Mouse (Mus musculus): ENCODE data around the gene Lgr5. TPM values are rescaled to one million over a fixed set of nuclear protein-coding genes. Genes with fewer than 3 reads are reported as not detected.

Gene Lgr5
- polyA plus RNA-seq, 1 experiment from 2014 or later, result 3.0 TPM

- Histone ChIP-seq H3K4me2 (peak overlapping the region; percentile 46), H3K27ac (replicated peaks) (no peak overlapping the region), H3K4me3 (replicated peaks) (peak overlapping the region; percentile 14), H3K9me3 (replicated peaks) (no peaks in the 10 kb centered on the region), H3K4me1 (peaks cover 13% of the 10 kb centered on the region), H3K9ac (replicated peaks) (no peak overlapping the region; the same call in 1 of the 2 replicates), H3K27me3 (replicated peaks) (no peaks in the 10 kb centered on the region), H3K36me3 (no peaks in the 10 kb centered on the region)
- 54% methylated on average over 12 of the region's 12 CpGs for WGBS
- ATAC-seq (ENCODE audit: low FRiP score), result no peak
Observed at GRCm38 (mm10) chr10:115492956-115493777, 94.4 kb downstream of the Lgr5 start.

- ATAC-seq (ENCODE audit: low FRiP score), result no peak
- 92% methylated on average over 7 of the region's 7 CpGs for WGBS
- Histone ChIP-seq H3K9me3 (replicated peaks) (no peaks in the 10 kb centered on the region), H3K36me3 (no peaks in the 10 kb centered on the region), H3K9ac (replicated peaks) (no peak overlapping the region), H3K4me2 (no peak overlapping the region), H3K27me3 (replicated peaks) (no peaks in the 10 kb centered on the region), H3K4me1 (peaks cover 13% of the 10 kb centered on the region), H3K27ac (replicated peaks) (no peak overlapping the region), H3K4me3 (replicated peaks) (no peak overlapping the region)
Observed at GRCm38 (mm10) chr10:115491803-115492510, 95.6 kb downstream of the Lgr5 start.

GRCm38 (mm10) chr10:115485602-115486001, 102.0 kb downstream of the Lgr5 start:
- H3K9ac ChIP-seq (replicated peaks), result no peak overlapping the region
- H3K4me3 ChIP-seq (replicated peaks), result no peak overlapping the region
- no peaks in the 10 kb centered on the region for H3K36me3 ChIP-seq
- no peak overlapping the region for H3K27ac ChIP-seq (replicated peaks)
- no peaks in the 10 kb centered on the region for H3K4me1 ChIP-seq
- H3K4me2 ChIP-seq, result no peak overlapping the region
- H3K27me3 ChIP-seq (replicated peaks), result no peaks in the 10 kb centered on the region
- no peaks in the 10 kb centered on the region for H3K9me3 ChIP-seq (replicated peaks)
- no peak for ATAC-seq (ENCODE audit: low FRiP score)
- 75% methylated on average over 2 of the region's 2 CpGs for WGBS

GRCm38 (mm10) chr10:115484660-115485059, 102.9 kb downstream of the Lgr5 start:
- no peak overlapping the region for H3K4me2 ChIP-seq
- no peaks in the 10 kb centered on the region for H3K27me3 ChIP-seq (replicated peaks)
- peaks cover 4% of the 10 kb centered on the region for H3K4me1 ChIP-seq
- H3K9ac ChIP-seq (replicated peaks), result no peak overlapping the region
- no peaks in the 10 kb centered on the region for H3K9me3 ChIP-seq (replicated peaks)
- H3K27ac ChIP-seq (replicated peaks), result no peak overlapping the region
- WGBS, result 64% methylated on average over 3 of the region's 3 CpGs
- H3K4me3 ChIP-seq (replicated peaks), result no peak overlapping the region
- no peaks in the 10 kb centered on the region for H3K36me3 ChIP-seq
- ATAC-seq (ENCODE audit: low FRiP score), result no peak

DNA sequence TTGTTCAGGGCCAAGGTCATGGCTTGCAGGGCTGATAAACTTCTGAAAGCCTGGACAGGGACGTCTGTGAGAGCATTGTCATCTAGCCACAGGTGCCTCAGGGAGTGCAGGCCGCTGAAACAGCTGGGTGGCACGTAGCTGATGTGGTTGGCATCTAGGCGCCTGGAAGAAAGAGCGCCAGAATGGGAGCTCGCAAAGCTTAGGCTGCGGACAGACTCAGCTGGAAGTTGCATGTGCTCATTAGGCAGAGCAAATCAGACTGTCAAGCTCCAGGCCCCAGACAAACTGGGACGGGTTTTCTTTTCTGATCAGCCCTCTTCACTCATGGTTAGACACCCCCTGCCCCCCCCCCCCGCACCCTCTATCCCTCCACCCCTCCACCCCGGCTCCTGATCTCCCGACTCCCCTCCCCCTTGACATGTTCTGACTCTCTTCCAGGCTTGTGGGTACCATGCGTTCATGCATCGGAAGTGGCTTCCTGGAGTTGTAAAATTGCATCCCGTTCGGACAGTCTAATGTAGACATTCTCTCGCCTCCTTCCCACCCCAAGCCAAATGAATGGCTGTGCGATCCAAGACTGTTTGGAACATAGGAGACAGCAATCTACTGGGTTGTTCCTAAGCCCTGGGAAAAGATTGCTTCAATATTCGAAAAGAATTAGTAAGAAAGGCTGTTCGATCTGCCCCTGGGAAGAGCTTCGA, 109.0 kb downstream of the Lgr5 start:
- Histone ChIP-seq H3K27me3 (replicated peaks) (no peaks in the 10 kb centered on the region), H3K27ac (replicated peaks) (peak overlapping the region; percentile 58), H3K9me3 (replicated peaks) (no peaks in the 10 kb centered on the region), H3K4me1 (peaks cover 17% of the 10 kb centered on the region), H3K9ac (replicated peaks) (no peak overlapping the region), H3K4me3 (replicated peaks) (peak overlapping the region; percentile 18; the same call in 1 of the 2 replicates), H3K36me3 (no peaks in the 10 kb centered on the region), H3K4me2 (peak overlapping the region; percentile 55)
- peak; percentile 69 for ATAC-seq (ENCODE audit: low FRiP score)
- 8% methylated on average over 19 of the region's 20 CpGs for WGBS

DNA sequence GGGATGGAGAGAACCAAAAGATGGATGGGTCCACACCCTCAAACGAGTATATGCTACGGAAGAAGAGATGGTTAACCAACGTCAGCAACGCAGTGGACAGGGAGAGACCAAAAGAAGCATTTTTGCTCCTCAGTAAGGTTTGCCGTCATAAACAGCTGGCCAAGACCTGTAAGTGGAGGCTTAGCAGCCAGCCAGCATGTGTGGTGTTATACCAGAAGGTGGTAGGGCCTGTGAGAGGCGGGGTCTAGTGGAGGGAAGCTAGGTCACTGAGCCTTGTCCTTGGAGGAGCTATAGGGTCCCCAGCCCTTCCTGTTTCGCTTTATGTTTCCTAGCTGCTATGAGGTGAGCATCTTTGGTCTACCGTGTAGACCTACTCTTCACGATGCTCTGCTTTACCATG, 111.1 kb downstream of the Lgr5 start:
- no peak overlapping the region for H3K4me3 ChIP-seq (replicated peaks)
- no peak overlapping the region for H3K4me2 ChIP-seq
- H3K36me3 ChIP-seq, result no peaks in the 10 kb centered on the region
- no peaks in the 10 kb centered on the region for H3K27me3 ChIP-seq (replicated peaks)
- no peaks in the 10 kb centered on the region for H3K9me3 ChIP-seq (replicated peaks)
- H3K9ac ChIP-seq (replicated peaks), result no peak overlapping the region
- 93% methylated on average over 9 of the region's 9 CpGs for whole genome bisulfite sequencing
- H3K4me1 ChIP-seq, result peaks cover 17% of the 10 kb centered on the region
- ATAC-seq (ENCODE audit: low FRiP score), result no peak
- H3K27ac ChIP-seq (replicated peaks), result no peak overlapping the region

- WGBS, result 52% methylated on average over 7 of the region's 7 CpGs
- no peak for ATAC-seq (ENCODE audit: low FRiP score)
- no peak overlapping the region for H3K4me2 ChIP-seq
Observed at GRCm38 (mm10) chr10:115475000-115475550, 112.5 kb downstream of the Lgr5 start.

DNA sequence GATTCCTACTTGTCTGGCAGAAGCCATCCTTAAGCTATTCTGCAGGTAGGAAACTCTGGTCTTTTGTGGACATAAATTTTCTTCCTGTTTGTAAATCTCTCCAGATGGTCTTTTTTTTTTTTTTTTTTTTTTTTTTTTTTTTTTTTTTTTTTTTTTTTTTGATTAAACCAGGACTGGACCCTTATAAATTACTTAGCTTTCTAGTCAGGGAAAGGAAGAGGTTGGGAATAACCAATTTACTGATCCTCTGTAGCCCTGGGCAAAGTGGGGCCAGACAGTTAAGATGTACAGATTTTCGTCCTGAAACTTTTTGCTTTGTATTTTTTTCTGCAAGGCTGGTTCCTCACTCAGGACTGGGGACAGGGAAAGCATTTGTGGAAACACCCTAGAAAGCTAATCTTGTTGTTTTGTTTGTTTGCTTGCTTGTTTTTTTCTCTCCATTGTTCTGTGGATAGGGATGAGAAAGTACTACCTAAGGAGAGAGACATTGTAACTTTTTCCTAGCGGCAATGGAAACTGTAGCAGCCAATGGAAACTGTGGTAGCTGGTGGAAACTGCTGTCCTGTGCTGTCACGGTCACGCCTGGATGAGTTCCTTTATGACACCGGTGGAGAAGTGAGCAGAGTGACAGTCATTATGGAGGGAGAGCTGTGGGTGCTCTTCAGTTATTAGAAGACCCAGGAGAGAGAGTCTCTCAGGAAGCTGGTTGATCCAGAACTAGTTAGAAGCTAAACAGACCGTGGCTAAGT, 114.2 kb downstream of the Lgr5 start:
- H3K36me3 ChIP-seq, result no peaks in the 10 kb centered on the region
- no peak overlapping the region for H3K4me2 ChIP-seq
- H3K9me3 ChIP-seq (replicated peaks), result no peaks in the 10 kb centered on the region
- WGBS, result 77% methylated on average over 6 of the region's 6 CpGs
- no peaks in the 10 kb centered on the region for H3K27me3 ChIP-seq (replicated peaks)
- H3K27ac ChIP-seq (replicated peaks), result no peak overlapping the region
- no peak overlapping the region for H3K4me3 ChIP-seq (replicated peaks)
- H3K4me1 ChIP-seq, result peaks cover 8% of the 10 kb centered on the region
- no peak overlapping the region for H3K9ac ChIP-seq (replicated peaks)
- no peak for ATAC-seq (ENCODE audit: low FRiP score)

More at GRCm38 (mm10) chr10:115475000-115475550, 112.5 kb downstream of the Lgr5 start:
- no peaks in the 10 kb centered on the region for H3K36me3 ChIP-seq
- no peak overlapping the region for H3K4me3 ChIP-seq (replicated peaks)
- no peaks in the 10 kb centered on the region for H3K9me3 ChIP-seq (replicated peaks)
- H3K4me1 ChIP-seq, result peaks cover 17% of the 10 kb centered on the region
- no peak overlapping the region for H3K27ac ChIP-seq (replicated peaks)
- H3K27me3 ChIP-seq (replicated peaks), result no peaks in the 10 kb centered on the region
- H3K9ac ChIP-seq (replicated peaks), result no peak overlapping the region

DNA sequence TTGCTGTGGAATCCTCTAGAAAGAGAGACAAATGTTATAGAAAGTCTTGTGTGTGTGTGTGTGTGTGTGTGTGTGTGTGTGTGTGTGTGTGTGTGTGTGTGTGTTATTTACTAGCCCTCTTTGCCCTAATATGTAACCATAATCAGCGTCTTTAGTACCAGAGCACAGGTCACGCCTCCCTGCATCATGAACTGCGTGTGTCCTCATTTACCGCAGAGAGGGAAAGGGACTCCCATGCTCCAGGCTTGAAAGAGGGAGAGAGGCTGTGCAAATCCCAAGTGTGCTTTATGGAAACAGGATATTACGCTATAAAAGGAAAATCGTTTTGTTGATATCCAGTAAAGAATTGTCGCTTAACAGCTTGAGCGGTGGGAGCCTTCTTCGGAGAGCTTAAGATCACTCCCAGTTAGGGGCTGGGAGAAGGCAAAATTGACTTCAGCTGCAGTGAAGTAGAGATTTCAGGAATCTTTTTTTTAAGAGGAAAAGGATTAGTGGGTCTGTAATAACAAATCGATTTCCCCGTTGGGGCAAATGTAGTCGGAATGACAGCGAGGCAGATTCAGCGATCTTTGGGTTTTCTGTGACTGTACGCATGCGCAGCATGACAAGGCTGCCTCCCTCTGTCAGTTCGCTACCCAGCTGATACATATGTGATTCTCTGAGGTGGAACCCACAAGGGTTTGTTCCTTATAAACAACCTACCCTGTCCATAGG, 116.8 kb downstream of the Lgr5 start:
- Histone ChIP-seq H3K9ac (replicated peaks) (no peak overlapping the region; the same call in 1 of the 2 replicates), H3K36me3 (no peaks in the 10 kb centered on the region), H3K4me3 (replicated peaks) (peak overlapping the region; percentile 36), H3K9me3 (replicated peaks) (no peaks in the 10 kb centered on the region), H3K4me1 (0 out of 2 replicates have a peak, but pooled peaks cover 5% of the 10 kb centered on the region), H3K27me3 (replicated peaks) (no peaks in the 10 kb centered on the region), H3K4me2 (peak overlapping the region; percentile 52), H3K27ac (replicated peaks) (peak overlapping the region; percentile 78)
- 26% methylated on average over 17 of the region's 17 CpGs for WGBS
- ATAC-seq (ENCODE audit: low FRiP score), result peak; percentile 63

DNA sequence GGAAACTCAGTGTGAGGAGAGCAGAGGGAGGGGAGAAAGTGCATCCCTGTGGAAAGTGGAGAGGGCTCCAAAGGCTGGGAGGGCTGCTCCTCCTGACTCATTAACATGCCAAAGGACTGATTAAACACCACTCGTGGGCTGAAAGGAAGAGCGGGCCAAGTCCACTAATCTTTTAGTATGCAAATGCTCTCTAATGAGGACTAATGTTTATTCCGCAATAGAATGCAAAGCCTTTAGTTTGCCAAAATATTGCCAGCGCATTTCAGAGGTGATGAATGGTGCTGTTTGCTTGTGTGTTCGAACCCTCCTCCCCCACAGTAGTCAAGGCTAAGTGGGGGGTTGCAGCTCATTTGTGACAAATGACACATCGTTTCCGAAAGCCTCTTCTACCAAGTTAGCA, 118.5 kb downstream of the Lgr5 start:
- 9% methylated on average over 7 of the region's 7 CpGs for WGBS
- Histone ChIP-seq H3K9ac (replicated peaks) (no peak overlapping the region), H3K27me3 (replicated peaks) (no peaks in the 10 kb centered on the region), H3K4me1 (0 out of 2 replicates have a peak, but pooled peaks cover 5% of the 10 kb centered on the region), H3K9me3 (replicated peaks) (no peaks in the 10 kb centered on the region), H3K36me3 (no peaks in the 10 kb centered on the region), H3K27ac (replicated peaks) (no peak overlapping the region), H3K4me2 (no peak overlapping the region), H3K4me3 (replicated peaks) (no peak overlapping the region)
- ATAC-seq (ENCODE audit: low FRiP score), result peak; percentile 81

Data from neural tube, embryonic 15.5 days (tissue).